Mouse (Mus musculus) cortical plate, adult 2 months (tissue): ENCODE measurements around the gene Smim15.

Experiments
- CTCF ChIP-seq: fragments of 200-500 bp; IDR thresholded peaks from 2 replicates; pipeline ENCODE4 v1.5.1; 2011; ENCODE audit warnings: mild to moderate bottlenecking, control low read depth, low read length; ENCODE audit not compliant: insufficient read depth; ENCODE audit errors: extremely low read depth
- POLR2A ChIP-seq: fragments of 200-500 bp; IDR thresholded peaks from 2 replicates; pipeline ENCODE4 v1.6.1; 2011; ENCODE audit warnings: mild to moderate bottlenecking, low read length, control low read depth; ENCODE audit not compliant: insufficient read depth; ENCODE audit errors: extremely low read depth

GRCm38 (mm10) chr13:108086724-108087123 is 42.5 kb downstream of the Smim15 start:
- no peak for TF ChIP-seq CTCF
- no peak for TF ChIP-seq POLR2A
